Mouse (Mus musculus) midbrain, embryonic 12.5 days (tissue): ENCODE data around the gene Cox4i1. TPM values are rescaled to one million over a fixed set of nuclear protein-coding genes. Genes with fewer than 3 reads are reported as not detected.

Experiments used
- ATAC-seq: fragments of 200-750 bp; cut with Nextera tagmentation; 2 replicates; pipeline ENCODE4 v1.8.0; 2017; ENCODE audit warnings: low read depth, moderate TSS enrichment, moderate library complexity; ENCODE audit not compliant: low FRiP score
- H3K27ac ChIP-seq: fragments of 300-500 bp; sonication (generic); replicated peaks from 2 replicates; pipeline ENCODE4 v1.5.1; 2016; ENCODE audit warnings: mild to moderate bottlenecking
- H3K27me3 ChIP-seq: fragments of 300-500 bp; sonication (generic); 2 replicates; pipeline ENCODE4 v1.6.1; 2016; ENCODE audit warnings: mild to moderate bottlenecking
- H3K36me3 ChIP-seq: fragments of 300-500 bp; sonication (generic); 2 replicates; pipeline ENCODE4 v1.6.1; 2016
- H3K4me1 ChIP-seq: fragments of 300-500 bp; sonication (generic); 2 replicates; pipeline ENCODE4 v1.6.1; 2016
- H3K4me2 ChIP-seq: fragments of 300-500 bp; sonication (generic); replicated peaks from 2 replicates; pipeline ENCODE4 v1.6.1; 2016; ENCODE audit warnings: mild to moderate bottlenecking, moderate library complexity
- H3K4me3 ChIP-seq: fragments of 300-500 bp; sonication (generic); 2 replicates; pipeline ENCODE4 v1.5.1; 2016; ENCODE audit warnings: mild to moderate bottlenecking
- H3K9ac ChIP-seq: fragments of 300-500 bp; sonication (generic); replicated peaks from 2 replicates; pipeline ENCODE4 v1.6.1; 2016; ENCODE audit warnings: mild to moderate bottlenecking, moderate library complexity
- H3K9me3 ChIP-seq: fragments of 300-500 bp; sonication (generic); 2 replicates; pipeline ENCODE4 v1.6.1; 2016; ENCODE audit warnings: mild to moderate bottlenecking
- WGBS: fragments of 180-500 bp; shearing (Covaris S2); methylation state at CpG from one replicate; pipeline ENCODE4 v1.1.7; 2016; 5-methylcytosine and 5-hydroxymethylcytosine counted together
- polyA plus RNA-seq: library from polyadenylated mRNA; unstranded; fragments of >200 nt; fragmentation: Nextera tagmentation; extraction: Ambion mirVana; gene quantifications from 2 replicates; pipeline ENCODE4 v1.2.1, GENCODE M21; 2016

The Cox4i1 gene
- polyA plus RNA-seq, 1 experiment from 2014 or later, result 895 TPM

DNA sequence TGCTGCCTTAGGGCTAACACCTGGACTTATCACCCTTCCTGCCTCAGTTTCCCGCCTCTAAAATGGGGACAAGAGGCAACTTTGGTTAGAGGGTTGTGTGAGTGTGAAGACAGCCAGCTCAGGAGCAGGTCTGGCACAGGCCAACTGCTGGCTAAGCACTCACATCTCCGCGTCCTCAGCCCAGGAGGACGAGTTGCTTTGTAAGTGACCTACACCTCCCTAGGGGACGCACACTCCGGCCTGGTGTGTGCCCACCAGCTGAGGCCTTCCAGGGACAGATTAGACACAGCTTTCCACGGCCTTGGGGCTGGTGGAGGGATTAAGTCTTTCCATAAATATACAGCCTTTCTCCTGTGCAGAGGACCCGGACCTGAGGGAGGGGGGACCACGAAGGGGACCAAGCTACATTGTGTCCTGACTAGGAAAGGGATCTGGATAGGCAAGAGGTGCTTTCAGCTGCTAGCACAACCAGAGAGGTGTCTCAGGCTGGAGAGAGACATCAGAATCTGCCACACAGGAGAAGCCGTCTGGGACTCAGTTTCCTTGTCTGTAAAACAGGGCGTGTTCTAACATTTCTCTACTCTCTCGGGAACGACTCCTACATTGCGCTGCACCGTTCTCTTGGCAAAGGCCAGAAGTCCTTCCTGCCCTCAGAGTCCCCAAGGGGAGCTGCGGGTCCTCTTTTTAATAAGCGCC is 34.9 kb upstream of the Cox4i1 start:
- no peaks in the 10 kb centered on the region for H3K36me3 ChIP-seq
- peak overlapping the region; percentile 59 for H3K4me3 ChIP-seq
- peaks cover 65% of the 10 kb centered on the region for H3K27me3 ChIP-seq
- WGBS, result 20% methylated on average over 17 of the region's 17 CpGs
- no peak overlapping the region for H3K27ac ChIP-seq
- H3K9me3 ChIP-seq, result no peaks in the 10 kb centered on the region
- H3K4me1 ChIP-seq, result peaks cover 18% of the 10 kb centered on the region
- 0 out of 2 replicates have a peak, but pooled peaks have one; percentile 45 for ATAC-seq
- H3K4me2 ChIP-seq, result peak overlapping the region; percentile 98
- H3K9ac ChIP-seq, result no peak overlapping the region

DNA sequence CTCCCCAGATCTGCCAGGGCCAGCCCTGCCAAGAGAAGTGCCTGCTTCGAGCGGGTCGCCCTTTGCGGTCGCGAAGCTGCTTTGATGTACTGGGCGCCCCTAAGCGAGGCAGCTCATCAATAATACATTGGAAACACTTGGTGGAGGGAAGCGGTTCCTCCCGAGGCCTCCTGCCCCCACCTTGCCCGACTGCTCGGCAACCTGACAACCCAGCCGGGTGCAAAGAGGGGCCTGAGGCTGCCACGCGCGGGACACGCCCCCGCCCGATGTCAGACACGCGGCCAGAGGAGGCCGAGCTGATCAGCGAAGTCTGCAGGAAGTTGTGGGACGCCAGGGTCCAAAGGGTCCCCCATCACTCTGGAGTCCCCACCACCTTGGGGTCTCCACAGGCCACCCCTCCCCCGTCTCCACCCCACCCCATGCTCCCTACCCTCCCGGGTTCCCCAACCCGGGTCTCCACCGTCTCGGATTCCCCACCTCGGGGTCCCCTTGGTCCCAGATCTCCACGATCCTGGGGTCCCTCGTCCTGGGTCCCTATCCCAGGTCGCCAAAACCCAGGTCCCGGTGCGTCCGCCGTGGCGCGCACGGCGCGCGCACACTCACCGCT is 34.3 kb upstream of the Cox4i1 start:
- Histone ChIP-seq H3K27ac (no peak overlapping the region), H3K4me3 (peak overlapping the region; percentile 59), H3K27me3 (peaks cover 65% of the 10 kb centered on the region), H3K36me3 (no peaks in the 10 kb centered on the region), H3K9me3 (no peaks in the 10 kb centered on the region), H3K4me1 (peaks cover 18% of the 10 kb centered on the region), H3K4me2 (peak overlapping the region; percentile 98), H3K9ac (peak overlapping the region; percentile 66)
- 2% methylated on average over 44 of the region's 44 CpGs for WGBS
- peak; percentile 35; the same call in 1 of the 2 replicates for ATAC-seq

DNA sequence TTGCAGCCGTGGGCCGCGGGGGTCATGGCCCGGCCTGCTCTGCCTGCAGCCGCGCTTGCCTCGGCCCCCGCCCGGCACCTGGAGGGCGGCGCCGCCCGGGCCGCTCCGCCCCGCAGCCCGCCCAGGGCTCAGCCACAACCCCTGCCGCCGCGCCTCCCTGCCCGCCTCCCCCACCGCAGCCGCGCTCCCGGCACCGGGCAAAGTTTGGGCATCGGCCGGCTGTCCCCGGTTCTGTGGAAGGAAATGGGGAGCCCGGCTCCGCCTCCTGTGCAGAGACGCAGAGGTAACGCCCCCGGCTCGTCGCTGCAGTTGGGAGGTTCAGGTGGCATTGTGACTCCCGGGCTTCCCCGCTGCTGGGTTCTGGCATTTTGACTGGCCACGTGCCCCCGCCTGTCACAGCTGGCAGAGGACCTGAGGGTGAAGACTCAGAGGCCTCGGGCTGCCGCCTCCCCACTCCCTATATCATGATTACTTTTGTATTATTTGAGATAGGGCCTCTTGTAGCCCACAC is 33.6 kb upstream of the Cox4i1 start:
- Histone ChIP-seq H3K36me3 (no peaks in the 10 kb centered on the region), H3K9me3 (no peaks in the 10 kb centered on the region), H3K4me3 (peak overlapping the region; percentile 59), H3K4me1 (peaks cover 18% of the 10 kb centered on the region), H3K27ac (no peak overlapping the region), H3K27me3 (peaks cover 65% of the 10 kb centered on the region), H3K4me2 (peak overlapping the region; percentile 98), H3K9ac (peak overlapping the region; percentile 66)
- ATAC-seq, result 0 out of 2 replicates have a peak, but pooled peaks have one; percentile 16
- WGBS, result under 1% methylated on average over 36 of the region's 42 CpGs

DNA sequence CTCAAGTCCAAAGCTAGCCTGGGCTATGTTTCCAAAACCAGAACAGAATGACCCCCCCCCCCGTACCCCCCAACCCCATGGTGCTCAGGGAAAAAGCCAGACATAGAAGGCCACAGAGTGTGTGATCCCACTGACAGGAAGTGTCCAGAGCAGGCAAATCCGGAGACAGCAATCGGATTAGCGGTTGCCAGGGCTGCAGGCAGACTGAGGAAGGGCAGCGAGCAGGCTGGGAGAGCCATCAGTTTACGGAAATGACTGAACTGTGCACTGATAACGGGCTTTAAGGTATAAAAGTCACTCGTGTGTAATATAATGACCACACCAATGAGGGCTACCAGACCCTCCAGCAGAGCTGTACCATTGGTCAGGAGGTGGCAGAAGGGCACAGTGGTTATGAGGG is 26.8 kb upstream of the Cox4i1 start:
- Histone ChIP-seq H3K9ac (no peak overlapping the region), H3K4me2 (peak overlapping the region; percentile 31), H3K36me3 (no peaks in the 10 kb centered on the region), H3K9me3 (no peaks in the 10 kb centered on the region), H3K27me3 (peaks cover 8% of the 10 kb centered on the region; the same call in 1 of the 2 replicates), H3K27ac (peak overlapping the region; percentile 61), H3K4me3 (no peak overlapping the region), H3K4me1 (peaks cover 8% of the 10 kb centered on the region; the same call in 1 of the 2 replicates)
- no peak for ATAC-seq
- 17% methylated on average over 8 of the region's 8 CpGs for WGBS

GRCm38 (mm10) chr8:120642031-120642662 is 25.9 kb upstream of the Cox4i1 start:
- peaks cover 8% of the 10 kb centered on the region; the same call in 1 of the 2 replicates for H3K4me1 ChIP-seq
- H3K27me3 ChIP-seq, result peaks cover 4% of the 10 kb centered on the region; the same call in 1 of the 2 replicates
- no peaks in the 10 kb centered on the region for H3K36me3 ChIP-seq
- WGBS, result 76% methylated on average over 10 of the region's 10 CpGs
- no peak overlapping the region for H3K4me3 ChIP-seq
- no peak for ATAC-seq
- no peak overlapping the region for H3K9ac ChIP-seq
- H3K4me2 ChIP-seq, result no peak overlapping the region
- no peak overlapping the region; the same call in 1 of the 2 replicates for H3K27ac ChIP-seq
- no peaks in the 10 kb centered on the region for H3K9me3 ChIP-seq

DNA sequence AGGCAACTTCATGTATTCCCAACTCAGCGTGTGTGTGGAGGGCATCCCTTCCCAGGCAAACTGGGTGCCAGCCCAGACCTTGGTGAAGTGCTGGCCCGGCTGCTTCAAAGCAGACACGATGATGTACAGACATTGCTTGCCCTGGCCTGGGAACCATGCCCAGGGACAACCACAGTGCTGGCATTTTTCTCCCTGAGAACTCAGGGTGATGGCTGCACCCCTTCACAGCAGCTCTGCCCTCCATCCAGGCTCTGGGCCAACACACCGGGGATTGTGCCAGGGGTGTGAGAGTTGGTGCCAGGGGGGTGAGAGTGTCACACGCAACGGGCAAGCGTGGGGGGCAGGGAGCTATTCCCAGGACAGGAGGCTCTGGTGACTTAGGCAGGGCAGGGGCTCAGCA is 23.4 kb upstream of the Cox4i1 start:
- H3K27ac ChIP-seq, result no peak overlapping the region
- 80% methylated on average over 7 of the region's 7 CpGs for WGBS
- no peak for ATAC-seq
- H3K9me3 ChIP-seq, result no peaks in the 10 kb centered on the region
- H3K4me3 ChIP-seq, result no peak overlapping the region
- H3K4me2 ChIP-seq, result no peak overlapping the region
- no peaks in the 10 kb centered on the region for H3K27me3 ChIP-seq
- no peak overlapping the region for H3K9ac ChIP-seq
- peaks cover 8% of the 10 kb centered on the region; the same call in 1 of the 2 replicates for H3K4me1 ChIP-seq
- no peaks in the 10 kb centered on the region for H3K36me3 ChIP-seq

GRCm38 (mm10) chr8:120647532-120647931 is 20.5 kb upstream of the Cox4i1 start, which contains the start of gene 1190005I06Rik:
Gene 1190005I06Rik (minus strand): TSS chr8:120647632.
- WGBS, result 30% methylated on average over 7 of the region's 7 CpGs
- Histone ChIP-seq H3K36me3 (no peaks in the 10 kb centered on the region), H3K4me2 (no peak within 1 kb of the TSS), H3K27me3 (no peaks in the 10 kb centered on the region), H3K4me1 (no peaks in the 10 kb centered on the region), H3K9me3 (no peaks in the 10 kb centered on the region), H3K4me3 (no peak within 1 kb of the TSS), H3K27ac (no peak within 1 kb of the TSS), H3K9ac (no peak within 1 kb of the TSS)
- no peak for ATAC-seq

GRCm38 (mm10) chr8:120656322-120657052 is 11.5 kb upstream of the Cox4i1 start:
- no peak overlapping the region for H3K9ac ChIP-seq
- no peaks in the 10 kb centered on the region for H3K9me3 ChIP-seq
- H3K4me2 ChIP-seq, result no peak overlapping the region
- no peak overlapping the region for H3K27ac ChIP-seq
- WGBS, result 88% methylated on average over 7 of the region's 7 CpGs
- ATAC-seq, result no peak
- H3K36me3 ChIP-seq, result peaks cover 69% of the 10 kb centered on the region
- 0 out of 2 replicates have a peak, but pooled peaks cover 5% of the 10 kb centered on the region for H3K4me1 ChIP-seq
- H3K4me3 ChIP-seq, result no peak overlapping the region
- no peaks in the 10 kb centered on the region for H3K27me3 ChIP-seq

- H3K36me3 ChIP-seq, result peaks cover 69% of the 10 kb centered on the region
- H3K4me2 ChIP-seq, result no peak overlapping the region
- H3K4me1 ChIP-seq, result 0 out of 2 replicates have a peak, but pooled peaks cover 5% of the 10 kb centered on the region
- H3K27me3 ChIP-seq, result no peaks in the 10 kb centered on the region
- 86% methylated on average over 8 of the region's 8 CpGs for WGBS
- no peak overlapping the region for H3K4me3 ChIP-seq
- ATAC-seq, result no peak
- H3K27ac ChIP-seq, result no peak overlapping the region
- H3K9me3 ChIP-seq, result no peaks in the 10 kb centered on the region
- no peak overlapping the region for H3K9ac ChIP-seq
These were observed 10.6 kb upstream of the Cox4i1 start for GRCm38 (mm10) chr8:120657415-120657814.

DNA sequence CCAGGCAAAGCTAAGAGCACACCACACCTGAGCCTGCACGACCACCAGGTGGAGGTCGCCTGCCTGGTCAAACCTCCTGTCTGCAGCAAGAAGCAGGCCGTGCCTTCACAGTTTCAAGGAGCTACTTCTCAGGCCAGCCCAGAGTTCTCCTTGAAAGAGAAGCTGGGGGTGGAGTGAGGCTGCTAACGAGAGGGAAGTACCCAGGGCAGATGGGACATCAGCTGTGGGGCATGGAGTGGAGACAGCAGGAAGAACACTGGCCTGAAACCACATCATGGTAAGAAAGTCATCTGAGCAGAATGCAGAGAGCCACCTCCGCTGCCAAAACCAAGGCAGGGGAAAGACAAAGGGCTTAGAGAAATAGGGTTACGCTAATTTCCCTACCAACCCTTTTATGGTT is 3.5 kb upstream of the Cox4i1 start:
- ATAC-seq, result no peak
- Histone ChIP-seq H3K4me2 (no peak overlapping the region), H3K36me3 (peaks cover 15% of the 10 kb centered on the region), H3K9ac (0 out of 2 replicates have a peak overlapping the region, but pooled peaks have one; percentile 15), H3K27me3 (no peaks in the 10 kb centered on the region), H3K4me1 (peaks cover 38% of the 10 kb centered on the region), H3K9me3 (no peaks in the 10 kb centered on the region), H3K4me3 (no peak overlapping the region), H3K27ac (no peak overlapping the region)
- WGBS, result 82% methylated on average over 6 of the region's 6 CpGs

DNA sequence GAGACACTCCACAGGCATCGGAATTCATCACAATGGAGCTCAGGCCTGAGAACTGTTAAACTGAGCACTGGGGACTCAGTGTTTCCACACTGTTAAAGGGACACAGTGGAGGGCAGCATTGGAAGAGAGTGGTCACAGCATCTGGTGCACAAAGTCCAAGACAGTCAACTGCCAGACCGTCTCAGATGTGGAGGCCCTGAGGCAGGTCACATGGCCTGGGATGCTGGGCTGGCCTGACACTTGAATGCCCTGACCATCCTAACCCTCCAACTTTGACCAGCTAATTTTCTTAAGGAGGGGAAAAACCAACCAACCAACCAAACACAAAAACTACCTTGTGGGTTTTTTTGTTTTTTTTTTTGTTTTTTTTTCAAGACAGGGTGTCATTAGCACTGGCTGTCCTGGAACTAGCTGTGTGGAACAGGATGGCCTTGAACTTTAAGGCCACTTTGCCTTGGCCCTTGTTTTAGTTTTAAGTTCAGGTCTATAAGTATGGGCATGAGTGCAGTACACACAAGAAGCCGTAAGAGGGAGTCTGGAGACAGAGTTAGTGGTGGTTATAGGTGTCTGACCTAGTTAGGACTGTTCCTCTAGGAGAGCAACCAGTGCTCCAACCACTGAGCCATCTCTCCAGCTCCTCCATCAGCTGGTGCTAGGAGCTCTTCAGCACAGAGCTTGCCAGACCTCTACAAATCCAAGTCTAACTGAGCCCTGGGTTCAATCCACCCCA is 2.1 kb upstream of the Cox4i1 start:
- H3K27me3 ChIP-seq, result no peaks in the 10 kb centered on the region
- H3K4me3 ChIP-seq, result peak overlapping the region; percentile 90
- peak overlapping the region; percentile 93 for H3K4me2 ChIP-seq
- H3K9ac ChIP-seq, result peak overlapping the region; percentile 97; the same call in 1 of the 2 replicates
- ATAC-seq, result no peak
- peaks cover 38% of the 10 kb centered on the region for H3K4me1 ChIP-seq
- no peak overlapping the region for H3K27ac ChIP-seq
- WGBS, result 80% methylated on average over 3 of the region's 3 CpGs
- H3K36me3 ChIP-seq, result peaks cover 20% of the 10 kb centered on the region
- H3K9me3 ChIP-seq, result no peaks in the 10 kb centered on the region
